Comparison of ENCODE assay signal across 11 mouse cellular contexts in genomic region chr3:81760914-81761313, GRCm38 (mm10).
A peak's percentile ranks its signal among the peaks of the same experiment; 100 is the strongest.
DNase-seq lines count a peak whose midpoint lies in the region; ATAC-seq and TF ChIP-seq lines count a peak whose summit lies in the region.
"Had no signal": no experiment of that assay in that cellular context is flagged by ENCODE, and none has a peak within 500 bp of the region (broad histone marks: within the 10 kb centered on the region; RNA-seq: fewer than 3 reads in every experiment).

No protein-coding gene starts in this region.

- H3K4me2 ChIP-seq in hindbrain, embryonic 11.5 days (replicated peaks; ENCODE audit: low read depth, low read length), result no peak overlapping the region
- peak overlapping the region; percentile 8; the same call in 1 of the 2 replicates for H3K4me2 ChIP-seq in limb, embryonic 12.5 days
- H3K4me2 ChIP-seq in stomach, postnatal 0 days (replicated peaks; ENCODE audit: low read depth), result no peak overlapping the region
- H3K4me2 ChIP-seq: intestine, embryonic 15.5 days; liver, embryonic 15.5 days had no signal

- TF ChIP-seq EP300 in stomach, postnatal 0 days (optimal IDR thresholded peaks at IDR 0.05), result no peak

- H3K4me3 ChIP-seq in hindbrain, embryonic 11.5 days (ENCODE audit: low read depth, low read length), result no peak overlapping the region
- H3K4me3 ChIP-seq in hindbrain, embryonic 10.5 days, result no peak overlapping the region
- H3K4me3 ChIP-seq in embryonic facial prominence, embryonic 10.5 days, result no peak overlapping the region
- H3K4me3 ChIP-seq in limb, embryonic 12.5 days (replicated peaks), result no peak overlapping the region
- H3K4me3 ChIP-seq in stomach, postnatal 0 days (ENCODE audit: low read depth, low read length), result no peak overlapping the region
- H3K4me3 ChIP-seq: intestine, embryonic 15.5 days; liver, embryonic 15.5 days had no signal

- TF ChIP-seq CTCF in stomach, postnatal 0 days (IDR thresholded peaks at IDR 0.05; ENCODE audit: low read depth), result no peak

- H3K36me3 ChIP-seq in hindbrain, embryonic 11.5 days (ENCODE audit: control insufficient read depth, insufficient read depth, low read length), result no peaks in the 10 kb centered on the region
- H3K36me3 ChIP-seq in hindbrain, embryonic 10.5 days, result no peaks in the 10 kb centered on the region
- no peaks in the 10 kb centered on the region for H3K36me3 ChIP-seq in embryonic facial prominence, embryonic 10.5 days (replicated peaks)
- H3K36me3 ChIP-seq in limb, embryonic 12.5 days, result no peaks in the 10 kb centered on the region
- no peaks in the 10 kb centered on the region for H3K36me3 ChIP-seq in stomach, postnatal 0 days (ENCODE audit: control insufficient read depth, insufficient read depth, low read length)
- H3K36me3 ChIP-seq: intestine, embryonic 15.5 days; liver, embryonic 15.5 days had no signal

- H3K4me1 ChIP-seq in hindbrain, embryonic 11.5 days (replicated peaks; ENCODE audit: control insufficient read depth, insufficient read depth, low read length), result no peaks in the 10 kb centered on the region
- H3K4me1 ChIP-seq in hindbrain, embryonic 10.5 days (replicated peaks), result no peaks in the 10 kb centered on the region
- 0 out of 2 replicates have a peak, but pooled peaks cover 5% of the 10 kb centered on the region for H3K4me1 ChIP-seq in embryonic facial prominence, embryonic 10.5 days
- H3K4me1 ChIP-seq in limb, embryonic 12.5 days (replicated peaks), result peaks cover 10% of the 10 kb centered on the region
- no peaks in the 10 kb centered on the region for H3K4me1 ChIP-seq in stomach, postnatal 0 days (replicated peaks; ENCODE audit: control insufficient read depth, insufficient read depth)
- H3K4me1 ChIP-seq: intestine, embryonic 15.5 days; liver, embryonic 15.5 days had no signal

- no peaks in the 10 kb centered on the region for H3K9me3 ChIP-seq in hindbrain, embryonic 11.5 days (ENCODE audit: control insufficient read depth, low read length)
- H3K9me3 ChIP-seq in hindbrain, embryonic 10.5 days, result no peaks in the 10 kb centered on the region
- no peaks in the 10 kb centered on the region for H3K9me3 ChIP-seq in embryonic facial prominence, embryonic 10.5 days
- H3K9me3 ChIP-seq in limb, embryonic 12.5 days, result no peaks in the 10 kb centered on the region
- H3K9me3 ChIP-seq in stomach, postnatal 0 days (ENCODE audit: control insufficient read depth, low read length), result no peaks in the 10 kb centered on the region
- H3K9me3 ChIP-seq: intestine, embryonic 15.5 days; liver, embryonic 15.5 days had no signal

- H3K27me3 ChIP-seq in hindbrain, embryonic 11.5 days (ENCODE audit: control insufficient read depth, insufficient read depth, low read length), result no peaks in the 10 kb centered on the region
- no peaks in the 10 kb centered on the region for H3K27me3 ChIP-seq in hindbrain, embryonic 10.5 days (ENCODE audit: insufficient read depth, poor library complexity, severe bottlenecking)
- H3K27me3 ChIP-seq in embryonic facial prominence, embryonic 10.5 days (replicated peaks; ENCODE audit: low read depth, poor library complexity, severe bottlenecking), result no peaks in the 10 kb centered on the region
- H3K27me3 ChIP-seq in limb, embryonic 12.5 days, result no peaks in the 10 kb centered on the region
- no peaks in the 10 kb centered on the region for H3K27me3 ChIP-seq in stomach, postnatal 0 days (ENCODE audit: control insufficient read depth, insufficient read depth, low read length)
- H3K27me3 ChIP-seq: intestine, embryonic 15.5 days; liver, embryonic 15.5 days had no signal

- no peak for ATAC-seq in hindbrain, embryonic 11.5 days (ENCODE audit: low FRiP score)
- peak; percentile 96 for ATAC-seq in limb, embryonic 12.5 days (ENCODE audit: insufficient number of reproducible peaks, insufficient read depth, low FRiP score, low TSS enrichment, low read depth)
- ATAC-seq in stomach, postnatal 0 days (ENCODE audit: low FRiP score, low TSS enrichment), result no peak
- ATAC-seq: intestine, embryonic 15.5 days had no signal

- no peak overlapping the region for H3K9ac ChIP-seq in hindbrain, embryonic 11.5 days (ENCODE audit: low read depth, low read length)
- no peak overlapping the region for H3K9ac ChIP-seq in limb, embryonic 12.5 days (replicated peaks)
- no peak overlapping the region for H3K9ac ChIP-seq in stomach, postnatal 0 days (ENCODE audit: low read length)
- H3K9ac ChIP-seq: intestine, embryonic 15.5 days; liver, embryonic 15.5 days had no signal

- DNase-seq in hindbrain, embryonic 11.5 days (ENCODE audit: low spot score), result peak; percentile 13
- DNase-seq in hindbrain, embryonic 10.5 days (ENCODE audit: low spot score), result no peak
- DNase-seq in CD4-positive helper T cell, adult 2 months (ENCODE audit: low read depth, low spot score), result peak; percentile 21
- DNase-seq in embryonic facial prominence, embryonic 10.5 days (ENCODE audit: low spot score), result peak; percentile 26
- DNase-seq in kidney, adult 8-10 months, result no peak
- DNase-seq in stomach, postnatal 0 days (ENCODE audit: low spot score), result no peak
- DNase-seq in thymus, postnatal 10 days (ENCODE audit: low spot score in 2 of 2), result no peak
- DNase-seq: cerebellum, adult 11 months had no signal

- WGBS in hindbrain, embryonic 11.5 days, result 60% methylated on average over 2 of the region's 2 CpGs
- 66% methylated on average over 2 of the region's 2 CpGs for WGBS in hindbrain, embryonic 10.5 days
- WGBS in embryonic facial prominence, embryonic 10.5 days, result 43% methylated on average over 2 of the region's 2 CpGs
- 13% methylated on average over 2 of the region's 2 CpGs for WGBS in limb, embryonic 12.5 days
- 37% methylated on average over 2 of the region's 2 CpGs for WGBS in stomach, postnatal 0 days

- H3K27ac ChIP-seq in hindbrain, embryonic 11.5 days (ENCODE audit: low read depth, low read length), result no peak overlapping the region
- H3K27ac ChIP-seq in hindbrain, embryonic 10.5 days, result no peak overlapping the region
- no peak overlapping the region for H3K27ac ChIP-seq in embryonic facial prominence, embryonic 10.5 days (replicated peaks)
- H3K27ac ChIP-seq in limb, embryonic 12.5 days, result peak overlapping the region; percentile 73
- no peak overlapping the region for H3K27ac ChIP-seq in stomach, postnatal 0 days (replicated peaks)
- H3K27ac ChIP-seq: intestine, embryonic 15.5 days; liver, embryonic 15.5 days had no signal

Comparison
In these comparisons a context has a peak if more than half of its experiments do, and no peak if none do; other contexts are left out.
1. DNase-seq: peak in hindbrain, embryonic 11.5 days (single experiment), CD4-positive helper T cell, adult 2 months (single experiment) and embryonic facial prominence, embryonic 10.5 days (single experiment); none in hindbrain, embryonic 10.5 days (single experiment), kidney, adult 8-10 months (0 of 2), stomach, postnatal 0 days (single experiment) and thymus, postnatal 10 days (0 of 2).